Mouse (Mus musculus) cerebellum, adult 2 months (tissue): ENCODE data around the gene 9130023H24Rik. TPM values are rescaled to one million over a fixed set of nuclear protein-coding genes. Genes with fewer than 3 reads are reported as not detected.
A peak's percentile ranks its signal among the peaks of the same experiment; 100 is the strongest.

ENCODE experiments used
- DNase-seq, 2 experiments: peaks; one replicate each; pipeline ENCODE4 v3.0.0; 2021
- H3K27ac ChIP-seq: fragments of 200-500 bp; 2 replicates; pipeline ENCODE4 v1.5.1; 2012; ENCODE audit warnings: low read length, control low read depth, inconsistent platforms; ENCODE audit not compliant: insufficient read depth
- H3K27me3 ChIP-seq: fragments of 200-500 bp; 2 replicates; pipeline ENCODE4 v1.6.1; 2012; ENCODE audit warnings: inconsistent platforms, mild to moderate bottlenecking, low read length, moderate library complexity; ENCODE audit not compliant: control insufficient read depth, insufficient read depth
- H3K4me1 ChIP-seq: fragments of 200-500 bp; 2 replicates; pipeline ENCODE4 v1.6.1; 2011; ENCODE audit warnings: low read length; ENCODE audit not compliant: control insufficient read depth, insufficient read depth
- H3K4me3 ChIP-seq: fragments of 200-500 bp; replicated peaks from 2 replicates; pipeline ENCODE3; 2011; ENCODE audit warnings: mild to moderate bottlenecking, low read depth, low read length, control low read depth; ENCODE audit not compliant: insufficient read depth
- CTCF ChIP-seq: fragments of 200-500 bp; IDR thresholded peaks from 2 replicates; pipeline ENCODE4 v1.5.1; 2011; ENCODE audit warnings: low read depth, mild to moderate bottlenecking, control low read depth, low read length, moderate library complexity, borderline replicate concordance; ENCODE audit not compliant: insufficient read depth
- POLR2A ChIP-seq: fragments of 200-500 bp; IDR thresholded peaks from 2 replicates; pipeline ENCODE4 v1.6.1; 2011; ENCODE audit warnings: low read length, control low read depth, borderline replicate concordance; ENCODE audit not compliant: insufficient read depth
- WGBS: fragments of 180-500 bp; shearing (Covaris S2); methylation state at CpG from one replicate; pipeline ENCODE4 v1.1.7; 2018; 5-methylcytosine and 5-hydroxymethylcytosine counted together
- polyA plus RNA-seq: library from polyadenylated mRNA; depleted of rRNA; stranded (reverse); fragments of >200 nt; gene quantifications from 2 replicates; pipeline ENCODE4 v1.2.3, GENCODE M21; 2012

9130023H24Rik gene
- polyA plus RNA-seq, 1 experiment = 2.8 TPM

GRCm38 (mm10) chr7:128244410-128245025 is 6.7 kb upstream of the 9130023H24Rik start:
- TF ChIP-seq POLR2A = no peak
- no peak overlapping the region for H3K27ac ChIP-seq
- no peak for DNase-seq
- WGBS = 78% methylated on average over 18 of the region's 18 CpGs
- no peaks in the 10 kb centered on the region for H3K27me3 ChIP-seq
- no peak overlapping the region for H3K4me3 ChIP-seq
- peaks cover 19% of the 10 kb centered on the region for H3K4me1 ChIP-seq

- 74% methylated on average over 10 of the region's 10 CpGs for WGBS
- TF ChIP-seq CTCF = no peak
- TF ChIP-seq POLR2A = no peak
- peaks cover 19% of the 10 kb centered on the region for H3K4me1 ChIP-seq
Measured at GRCm38 (mm10) chr7:128243921-128244320, 6.1 kb upstream of the 9130023H24Rik start.

GRCm38 (mm10) chr7:128242331-128242730 is 4.5 kb upstream of the 9130023H24Rik start:
- peaks cover 19% of the 10 kb centered on the region for H3K4me1 ChIP-seq
- H3K4me3 ChIP-seq = no peak overlapping the region
- H3K27me3 ChIP-seq = no peaks in the 10 kb centered on the region
- 94% methylated on average over 16 of the region's 16 CpGs for WGBS
- TF ChIP-seq CTCF (no peak), POLR2A (no peak)
- no peak overlapping the region for H3K27ac ChIP-seq
- DNase-seq = no peak

More at GRCm38 (mm10) chr7:128243921-128244320, 6.1 kb upstream of the 9130023H24Rik start:
- Histone ChIP-seq H3K4me3 (no peak overlapping the region), H3K27me3 (no peaks in the 10 kb centered on the region), H3K27ac (no peak overlapping the region)
- DNase-seq = no peak

- Histone ChIP-seq H3K27ac (no peak overlapping the region), H3K4me3 (no peak overlapping the region), H3K27me3 (no peaks in the 10 kb centered on the region), H3K4me1 (peaks cover 14% of the 10 kb centered on the region)
- peak; percentile 47 to 49 for DNase-seq
- WGBS = 57% methylated on average over 27 of the region's 27 CpGs
- TF ChIP-seq POLR2A (no peak), CTCF (no peak)
Measured at GRCm38 (mm10) chr7:128240131-128240784, 2.4 kb upstream of the 9130023H24Rik start.

- Histone ChIP-seq H3K4me1 (peaks cover 11% of the 10 kb centered on the region), H3K27ac (no peak overlapping the region), H3K4me3 (no peak overlapping the region), H3K27me3 (no peaks in the 10 kb centered on the region)
- TF ChIP-seq POLR2A = no peak
- TF ChIP-seq CTCF = no peak
- 14% methylated on average over 4 of the region's 4 CpGs for WGBS
- peak in 1 of 2 experiments; percentile 15 for DNase-seq
Measured at GRCm38 (mm10) chr7:128238991-128239390, 1.2 kb upstream of the 9130023H24Rik start.

GRCm38 (mm10) chr7:128237593-128237926 is 271 bp downstream of the 9130023H24Rik start:
- H3K27ac ChIP-seq = peak overlapping the region; percentile 65; the same call in 1 of the 2 replicates
- no peak for DNase-seq
- H3K27me3 ChIP-seq = no peaks in the 10 kb centered on the region
- no peak for TF ChIP-seq POLR2A
- TF ChIP-seq CTCF = no peak
- H3K4me1 ChIP-seq = peaks cover 11% of the 10 kb centered on the region
- WGBS = under 1% methylated on average over 25 of the region's 25 CpGs
- peak overlapping the region; percentile 95 for H3K4me3 ChIP-seq

GRCm38 (mm10) chr7:128236856-128237592 is 807 bp downstream of the 9130023H24Rik start, which contains the start of gene Armc5:
Gene Armc5, plus strand, starts transcription at chr7:128237342.
- peaks cover 11% of the 10 kb centered on the region for H3K4me1 ChIP-seq
- TF ChIP-seq POLR2A = no peak
- TF ChIP-seq CTCF = peak; percentile 68; the same call in 1 of the 2 replicates
- H3K27me3 ChIP-seq = no peaks in the 10 kb centered on the region
- peak within 1 kb of the TSS; percentile 96 for H3K27ac ChIP-seq
- peak; percentile 84 to 91 for DNase-seq
- peak within 1 kb of the TSS; percentile 95 for H3K4me3 ChIP-seq
- WGBS = 24% methylated on average over 37 of the region's 37 CpGs
